ENCODE assay signal across 9 mouse cellular contexts in genomic region chr7:114562531-114563241, GRCm38 (mm10). TPM values are rescaled to one million over a fixed set of nuclear protein-coding genes. Genes with fewer than 3 reads are reported as not detected.
DNase-seq lines count a peak whose midpoint lies in the region; ATAC-seq lines count a peak whose summit lies in the region.
"Had no signal": no experiment of that assay in that cellular context is flagged by ENCODE, and none has a peak within 500 bp of the region (broad histone marks: within the 10 kb centered on the region; RNA-seq: fewer than 3 reads in every experiment).

Gene Cyp2r1, minus strand, starts transcription at chr7:114562972.

- intact Hi-C loops in gastrocnemius, postnatal 36 days (cut with DNase I), result no loop called here

- DNase-seq in adrenal gland, adult 8-10 months, result peak; percentile 81
- DNase-seq in embryo, embryonic 9.5 days (ENCODE audit: extremely low spot score), result peak; percentile 87
- peak; percentile 79 to 83 for DNase-seq in gastrocnemius, postnatal 36 days
- DNase-seq in left cerebral cortex, adult 8-10 months (ENCODE audit: low spot score in 2 of 2), result peak; percentile 73 to 80
- peak; percentile 88 for DNase-seq in right cerebral cortex, adult 18-20 months
- DNase-seq in urinary bladder, adult 18-20 months (ENCODE audit: low spot score in 2 of 2), result peak; percentile 84 to 86

- peak; percentile 95 for ATAC-seq in inflammation-experienced regulatory T-cells, adult 6 months
- ATAC-seq in megakaryocyte, adult 5-6 weeks (ENCODE audit: poor library complexity, severe bottlenecking), result peak; percentile 95

RNA-seq across cellular contexts. Expression of gene Cyp2r1, which starts in this region (rescaled TPM):
- total RNA-seq in adrenal gland, adult 8-10 months (2022), result 1 to 10 TPM; 1.2 to 2.2 (median 1.8) TPM
- under 1 TPM in 1 of 2 experiments, not detected in 1; 0.47 TPM for total RNA-seq in gastrocnemius, postnatal 36 days (2021)
- polyA plus RNA-seq in inflammation-experienced regulatory T-cells, adult 6 months (2017; shearing (Covaris generic)), result under 1 TPM in 2 of 3 experiments, not detected in 1; 0.94 to 0.97 TPM
- 1 to 10 TPM; 1.4 to 2.6 (median 1.9) TPM for total RNA-seq in left cerebral cortex, adult 8-10 months (2022)
- total RNA-seq in megakaryocyte, adult 5-6 weeks (2015), result 4.3 and 5.4 TPM in 2 replicates
- total RNA-seq in megakaryocyte, adult 5-6 weeks (2017), result 1.7 and 2.0 TPM in 2 replicates
- polyA plus RNA-seq: myocyte had no signal

Comparison
In these comparisons a context has a peak if more than half of its experiments do, and no peak if none do; other contexts are left out.
1. Peak in every context shown above with its lines: DNase-seq and ATAC-seq.
2. Peak in DNase-seq in gastrocnemius, postnatal 36 days; RNA of the gene not detected or under 1 TPM.
3. Peak in ATAC-seq in inflammation-experienced regulatory T-cells, adult 6 months; RNA of the gene not detected or under 1 TPM.